Mouse (Mus musculus): ENCODE results near the gene Hmcn2. TPM values are rescaled to one million over a fixed set of nuclear protein-coding genes. Genes with fewer than 3 reads are reported as not detected.

Hmcn2 gene
- total and polyA plus RNA-seq, 3 experiments = 1.0 to 5.7 (median 2.1) TPM

DNA sequence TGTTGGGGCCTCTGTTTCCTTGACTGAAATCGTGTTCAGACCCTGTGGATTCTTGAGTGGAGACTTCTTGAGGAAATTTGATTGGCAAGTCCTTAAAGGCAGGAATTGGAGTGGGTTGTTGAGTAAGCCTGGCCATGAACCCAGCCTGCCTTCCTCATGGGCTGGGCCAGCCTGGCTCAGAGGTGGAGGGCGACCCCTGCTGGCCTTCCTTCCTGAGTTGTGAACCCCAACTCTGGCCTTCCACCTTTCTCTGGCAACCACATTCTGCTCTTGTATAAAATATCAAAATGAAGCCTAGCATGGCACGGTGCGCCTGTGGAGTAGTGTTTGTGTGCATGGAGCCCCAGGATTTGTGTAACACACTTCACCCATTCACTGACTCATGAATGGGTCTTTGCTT is 8.5 kb upstream of the Hmcn2 start:
- no peak for DNase-seq (ENCODE audit: extremely low read depth)
- Histone ChIP-seq H3K4me1 (ENCODE audit: control insufficient read depth in 1 of 2, insufficient read depth in 2 of 2) (no peaks in the 10 kb centered on the region), H3K27me3 (replicated peaks) (peaks cover 85% of the 10 kb centered on the region), H3K79me2 (replicated peaks; ENCODE audit: control insufficient read depth, extremely low read depth, insufficient read depth, poor library complexity, severe bottlenecking) (no peaks in the 10 kb centered on the region), H3K36me3 (replicated peaks in 1 of 2; ENCODE audit: control insufficient read depth in 1 of 2, insufficient read depth in 1 of 2, low read length in 1 of 2) (no peaks in the 10 kb centered on the region), H3K9me3 (replicated peaks; ENCODE audit: low read length) (peaks cover 5% of the 10 kb centered on the region), H3K4me2 (ENCODE audit: insufficient read depth, low read depth, poor library complexity, severe bottlenecking) (no peak overlapping the region), H3K9ac (ENCODE audit: insufficient read depth, low read depth) (no peak overlapping the region), H3K4me3 (replicated peaks in 1 of 3; ENCODE audit: low read depth in 2 of 3, low read length in 2 of 3, poor library complexity in 1 of 3) (no peak overlapping the region), H3K27ac (ENCODE audit: insufficient read depth, low read depth) (no peak overlapping the region)
- dilution Hi-C loops (cut with MboI; ENCODE audit: extremely low pct_ligation_motif_present, extremely low pct_unique_long_range_greater_than_20kb, low sequenced_read_pairs) = no loop called here
- no peak for TF ChIP-seq SIN3A (IDR thresholded peaks at IDR 0.05; ENCODE audit: low read length)
- no peak for TF ChIP-seq ZC3H11A (IDR thresholded peaks at IDR 0.05; ENCODE audit: low read depth, low read length)
- TF ChIP-seq GABPA (IDR thresholded peaks at IDR 0.05; ENCODE audit: insufficient replicate concordance, low read depth, low read length) = no peak
- peak; percentile 40 for TF ChIP-seq SMC3 (IDR thresholded peaks at IDR 0.05; ENCODE audit: low read depth, low read length)
- no peak for TF ChIP-seq ZKSCAN1 (IDR thresholded peaks at IDR 0.05; ENCODE audit: borderline replicate concordance, low read depth, low read length)
- TF ChIP-seq MYC (IDR thresholded peaks at IDR 0.05; ENCODE audit: low read depth, low read length) = no peak
- no peak for TF ChIP-seq NELFE (IDR thresholded peaks at IDR 0.05; ENCODE audit: low read depth, low read length)
- TF ChIP-seq CTCF (conservative IDR thresholded peaks at IDR 0.05 in 1 of 2, IDR thresholded peaks at IDR 0.05 in 1 of 2; ENCODE audit: low read depth in 2 of 2, low read length in 2 of 2) = peak in 1 of 2 experiments; percentile 74; a peak in 2 of 4 replicates
- TF ChIP-seq RAD21 (IDR thresholded peaks at IDR 0.05; ENCODE audit: low read depth, low read length) = peak; percentile 47
- no peak for TF ChIP-seq KAT2A (IDR thresholded peaks at IDR 0.05; ENCODE audit: insufficient replicate concordance, low read length)
- no peak for TF ChIP-seq USF2 (conservative IDR thresholded peaks at IDR 0.05; ENCODE audit: low read depth, low read length)
- in situ Hi-C loops (cut with MboI; ENCODE audit: low pct_ligation_motif_present, low pct_unique_long_range_greater_than_20kb, low sequenced_read_pairs) = no loop called here

DNA sequence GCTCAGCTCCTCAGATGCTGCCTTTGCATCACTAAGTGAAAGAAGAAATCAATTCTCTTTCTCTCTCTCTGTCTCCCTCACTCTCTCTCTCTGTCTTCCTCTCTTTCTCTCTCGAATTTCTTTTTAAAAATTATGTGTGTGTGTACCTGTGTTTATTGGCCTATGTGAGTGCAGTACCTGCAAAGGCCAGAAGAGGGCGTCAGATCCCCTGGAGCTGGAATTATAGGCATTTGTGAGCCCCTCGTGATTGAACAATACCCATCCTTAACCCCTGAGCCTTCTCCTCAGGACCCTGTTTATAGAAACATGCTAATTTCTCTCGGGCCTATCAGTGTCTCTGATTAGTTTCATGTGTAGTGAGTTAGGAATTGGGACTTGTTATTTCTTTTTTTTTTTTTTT is 6.0 kb upstream of the Hmcn2 start:
- dilution Hi-C loops (cut with MboI; ENCODE audit: extremely low pct_ligation_motif_present, extremely low pct_unique_long_range_greater_than_20kb, low sequenced_read_pairs) (no loop called here), in situ Hi-C loops (cut with MboI; ENCODE audit: low pct_ligation_motif_present, low pct_unique_long_range_greater_than_20kb, low sequenced_read_pairs) (no loop called here)
- DNase-seq (ENCODE audit: extremely low read depth) = no peak
- Histone ChIP-seq H3K27me3 (replicated peaks) (peaks cover 86% of the 10 kb centered on the region), H3K9ac (ENCODE audit: insufficient read depth, low read depth) (no peak overlapping the region), H3K27ac (ENCODE audit: insufficient read depth, low read depth) (no peak overlapping the region), H3K79me2 (replicated peaks; ENCODE audit: control insufficient read depth, extremely low read depth, insufficient read depth, poor library complexity, severe bottlenecking) (no peaks in the 10 kb centered on the region), H3K4me1 (ENCODE audit: control insufficient read depth in 1 of 2, insufficient read depth in 2 of 2) (no peaks in the 10 kb centered on the region; a peak in 1 of 4 replicates), H3K4me2 (ENCODE audit: insufficient read depth, low read depth, poor library complexity, severe bottlenecking) (no peak overlapping the region), H3K9me3 (replicated peaks; ENCODE audit: low read length) (peaks cover 5% of the 10 kb centered on the region), H3K4me3 (replicated peaks in 1 of 3; ENCODE audit: low read depth in 2 of 3, low read length in 2 of 3, poor library complexity in 1 of 3) (no peak overlapping the region), H3K36me3 (replicated peaks in 1 of 2; ENCODE audit: control insufficient read depth in 1 of 2, insufficient read depth in 1 of 2, low read length in 1 of 2) (no peaks in the 10 kb centered on the region)
- TF ChIP-seq ELF1 (IDR thresholded peaks at IDR 0.05; ENCODE audit: low read depth, low read length) = no peak
- peak; percentile 25 to 29; a peak in 3 of 4 replicates for TF ChIP-seq CTCF (conservative IDR thresholded peaks at IDR 0.05 in 1 of 2, IDR thresholded peaks at IDR 0.05 in 1 of 2; ENCODE audit: low read depth in 2 of 2, low read length in 2 of 2)

- dilution Hi-C loops (cut with MboI; ENCODE audit: extremely low pct_ligation_motif_present, extremely low pct_unique_long_range_greater_than_20kb, low sequenced_read_pairs) (no loop called here), in situ Hi-C loops (cut with MboI; ENCODE audit: low pct_ligation_motif_present, low pct_unique_long_range_greater_than_20kb, low sequenced_read_pairs) (no loop called here)
- Histone ChIP-seq H3K79me2 (replicated peaks; ENCODE audit: control insufficient read depth, extremely low read depth, insufficient read depth, poor library complexity, severe bottlenecking) (no peaks in the 10 kb centered on the region), H3K27ac (ENCODE audit: insufficient read depth, low read depth) (no peak overlapping the region), H3K4me1 (ENCODE audit: control insufficient read depth in 1 of 2, insufficient read depth in 2 of 2) (no peaks in the 10 kb centered on the region; a peak in 1 of 4 replicates), H3K4me3 (replicated peaks in 1 of 3; ENCODE audit: low read depth in 2 of 3, low read length in 2 of 3, poor library complexity in 1 of 3) (no peak overlapping the region), H3K9ac (ENCODE audit: insufficient read depth, low read depth) (no peak overlapping the region), H3K36me3 (replicated peaks in 1 of 2; ENCODE audit: control insufficient read depth in 1 of 2, insufficient read depth in 1 of 2, low read length in 1 of 2) (no peaks in the 10 kb centered on the region), H3K27me3 (replicated peaks) (peaks cover 87% of the 10 kb centered on the region), H3K4me2 (ENCODE audit: insufficient read depth, low read depth, poor library complexity, severe bottlenecking) (no peak overlapping the region), H3K9me3 (replicated peaks; ENCODE audit: low read length) (peaks cover 5% of the 10 kb centered on the region)
- TF ChIP-seq RCOR1 (conservative IDR thresholded peaks at IDR 0.05; ENCODE audit: low read depth, low read length) (no peak), NRF1 (IDR thresholded peaks at IDR 0.05; ENCODE audit: low read depth, low read length) (no peak), SMC3 (IDR thresholded peaks at IDR 0.05; ENCODE audit: low read depth, low read length) (no peak)
- no peak for DNase-seq (ENCODE audit: extremely low read depth)
These were observed 4.7 kb upstream of the Hmcn2 start for GRCm38 (mm10) chr2:31309549-31309948.
